ENCODE assay signal across 20 mouse cellular contexts in genomic region chr5:102953414-102953813, GRCm38 (mm10).
DNase-seq lines count a peak whose midpoint lies in the region; ATAC-seq and TF ChIP-seq lines count a peak whose summit lies in the region.
"Had no signal": no experiment of that assay in that cellular context is flagged by ENCODE, and none has a peak within 500 bp of the region (broad histone marks: within the 10 kb centered on the region; RNA-seq: fewer than 3 reads in every experiment).

No protein-coding gene starts in this region.

- H3K4me3 ChIP-seq in left cerebral cortex, adult 2 months: no peak overlapping the region
- H3K4me3 ChIP-seq in forebrain, embryonic 16.5 days (replicated peaks; ENCODE audit: low read length): no peak overlapping the region
- H3K4me3 ChIP-seq: embryonic facial prominence, embryonic 12.5 days; gastrocnemius, adult 2 months; heart, embryonic 15.5 days; limb, embryonic 13.5 days; midbrain, embryonic 13.5 days; stomach, embryonic 15.5 days had no signal

- H3K36me3 ChIP-seq in forebrain, embryonic 16.5 days (ENCODE audit: control insufficient read depth, insufficient read depth): no peaks in the 10 kb centered on the region
- H3K36me3 ChIP-seq: embryonic facial prominence, embryonic 12.5 days; heart, embryonic 15.5 days; limb, embryonic 13.5 days; stomach, embryonic 15.5 days had no signal

- intact Hi-C loops in left cerebral cortex, adult 2 months (cut with DNase I): no loop called here

- peaks cover 4% of the 10 kb centered on the region; the same call in 1 of the 2 replicates for H3K4me1 ChIP-seq in forebrain, embryonic 16.5 days (replicated peaks; ENCODE audit: control insufficient read depth, insufficient read depth, low read length)
- H3K4me1 ChIP-seq: embryonic facial prominence, embryonic 12.5 days; heart, embryonic 15.5 days; midbrain, embryonic 13.5 days; stomach, embryonic 15.5 days had no signal

- ATAC-seq in forebrain, embryonic 16.5 days: peak; percentile 73; the same call in 1 of the 2 replicates
- ATAC-seq: inflammation-experienced regulatory T-cells, adult 6 months; lung, postnatal 0 days; midbrain, embryonic 13.5 days had no signal

- H3K4me2 ChIP-seq in forebrain, embryonic 16.5 days (ENCODE audit: low read length): no peak overlapping the region
- H3K4me2 ChIP-seq: embryonic facial prominence, embryonic 12.5 days; heart, embryonic 15.5 days; limb, embryonic 13.5 days; midbrain, embryonic 13.5 days; stomach, embryonic 15.5 days had no signal

- H3K9ac ChIP-seq in forebrain, embryonic 16.5 days (replicated peaks; ENCODE audit: low read depth, low read length): no peak overlapping the region
- H3K9ac ChIP-seq: embryonic facial prominence, embryonic 12.5 days; heart, embryonic 15.5 days; limb, embryonic 13.5 days; liver, embryonic 14.5 days; midbrain, embryonic 13.5 days; stomach, embryonic 15.5 days had no signal

- TF ChIP-seq CTCF in left cerebral cortex, adult 2 months (IDR thresholded peaks at IDR 0.05): no peak
- TF ChIP-seq CTCF in brain, embryonic 14.5 days (IDR thresholded peaks at IDR 0.05; ENCODE audit: borderline replicate concordance, extremely low read depth, insufficient read depth, insufficient read length): no peak

- H3K27me3 ChIP-seq in forebrain, embryonic 16.5 days (replicated peaks; ENCODE audit: control insufficient read depth, insufficient read depth, low read length): no peaks in the 10 kb centered on the region
- H3K27me3 ChIP-seq: embryonic facial prominence, embryonic 12.5 days; heart, embryonic 15.5 days; limb, embryonic 13.5 days; midbrain, embryonic 13.5 days; stomach, embryonic 15.5 days had no signal

- no peak overlapping the region for H3K27ac ChIP-seq in left cerebral cortex, adult 2 months
- H3K27ac ChIP-seq in forebrain, embryonic 16.5 days (ENCODE audit: low read length): peak overlapping the region; percentile 25; the same call in 1 of the 2 replicates
- H3K27ac ChIP-seq: embryonic facial prominence, embryonic 12.5 days; gastrocnemius, adult 2 months; heart, embryonic 15.5 days; limb, embryonic 13.5 days; liver, embryonic 14.5 days; midbrain, embryonic 13.5 days; stomach, embryonic 15.5 days had no signal

- H3K9me3 ChIP-seq in forebrain, embryonic 16.5 days (ENCODE audit: control insufficient read depth, low read length): no peaks in the 10 kb centered on the region
- H3K9me3 ChIP-seq: embryonic facial prominence, embryonic 12.5 days; heart, embryonic 15.5 days; limb, embryonic 13.5 days; midbrain, embryonic 13.5 days; stomach, embryonic 15.5 days had no signal

- TF ChIP-seq POLR2A in brain, embryonic 14.5 days (IDR thresholded peaks at IDR 0.05; ENCODE audit: borderline replicate concordance, extremely low read depth, insufficient read depth, insufficient read length, poor library complexity, severe bottlenecking): no peak

- DNase-seq in left cerebral cortex, adult 18-20 months (ENCODE audit: low spot score in 2 of 2): peak; percentile 23 to 41
- no peak for DNase-seq in left cerebral cortex, adult 2 months (ENCODE audit: extremely low spot score in 1 of 2, low spot score in 2 of 2)
- DNase-seq in brain, embryonic 14.5 days (ENCODE audit: low read depth): peak; percentile 79
- DNase-seq in layer of hippocampus, postnatal 36 days: peak; percentile 63 to 65
- no peak for DNase-seq in adrenal gland, postnatal 14 days
- DNase-seq in embryo, embryonic 10 days (ENCODE audit: low spot score): no peak
- DNase-seq: cerebellum, adult 11-12 months; gastrocnemius, adult 2 months; heart, adult 11 months; kidney, adult 9 months; kidney, postnatal 4 days had no signal

- WGBS in forebrain, embryonic 16.5 days: 61% methylated on average over 8 of the region's 8 CpGs

Comparison
In these comparisons a context has a peak if more than half of its experiments do, and no peak if none do; other contexts are left out.
1. DNase-seq: peak in left cerebral cortex, adult 18-20 months (2 of 2), brain, embryonic 14.5 days (single experiment) and layer of hippocampus, postnatal 36 days (2 of 2); none in left cerebral cortex, adult 2 months (0 of 2), adrenal gland, postnatal 14 days (single experiment) and embryo, embryonic 10 days (single experiment).